Mouse (Mus musculus) CD4-positive helper T cell, adult 2 months (primary cell): ENCODE data around the gene Gm42421.
A peak's percentile ranks its signal among the peaks of the same experiment; 100 is the strongest.

Experiments
- DNase-seq: peaks from one replicate; pipeline ENCODE4 v3.0.0-alpha.2; 2012; ENCODE audit warnings: low read depth, missing footprints, low spot score

Gm42421 gene

DNA sequence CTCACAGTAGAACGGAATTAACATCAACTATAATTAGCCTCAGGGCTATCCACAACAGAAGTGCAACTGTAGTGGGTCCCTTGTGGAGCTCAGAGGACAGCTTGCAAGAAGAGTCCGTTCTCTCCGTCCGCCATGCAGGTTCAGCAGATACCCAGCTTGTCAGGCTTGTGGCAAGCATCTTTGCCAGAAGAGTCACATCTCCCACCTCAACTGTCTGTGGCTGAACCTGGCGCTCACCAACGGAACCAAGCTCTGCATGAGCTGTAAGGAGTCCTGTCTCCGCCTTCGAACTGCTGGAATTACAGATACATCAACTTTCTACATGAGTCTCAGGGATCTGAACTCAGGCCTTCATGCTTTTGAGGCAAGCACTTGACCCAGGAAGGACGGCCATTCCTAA lies 8.2 kb downstream of the Gm42421 start:
- DNase-seq: no peak

DNA sequence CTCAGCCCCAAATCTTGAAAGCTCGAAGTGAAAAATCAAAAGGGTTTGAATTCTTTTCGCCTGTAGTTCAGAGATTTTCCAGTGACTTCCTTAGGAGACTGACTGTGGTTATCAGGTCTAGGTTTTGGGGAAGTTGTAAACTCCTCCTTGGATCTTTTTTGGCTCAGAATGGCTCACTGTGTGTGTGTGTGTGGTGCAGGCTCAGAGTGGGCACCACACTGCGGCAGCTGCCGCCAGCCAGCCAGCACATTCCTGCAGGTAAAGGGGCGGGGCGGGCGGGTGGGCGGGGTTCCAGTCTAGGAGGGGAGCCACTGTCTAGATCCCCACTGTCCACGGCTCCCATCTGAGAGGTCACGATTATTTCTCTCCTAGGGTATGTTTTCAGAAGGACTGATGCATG lies 13.6 kb downstream of the Gm42421 start:
- DNase-seq: no peak

DNA sequence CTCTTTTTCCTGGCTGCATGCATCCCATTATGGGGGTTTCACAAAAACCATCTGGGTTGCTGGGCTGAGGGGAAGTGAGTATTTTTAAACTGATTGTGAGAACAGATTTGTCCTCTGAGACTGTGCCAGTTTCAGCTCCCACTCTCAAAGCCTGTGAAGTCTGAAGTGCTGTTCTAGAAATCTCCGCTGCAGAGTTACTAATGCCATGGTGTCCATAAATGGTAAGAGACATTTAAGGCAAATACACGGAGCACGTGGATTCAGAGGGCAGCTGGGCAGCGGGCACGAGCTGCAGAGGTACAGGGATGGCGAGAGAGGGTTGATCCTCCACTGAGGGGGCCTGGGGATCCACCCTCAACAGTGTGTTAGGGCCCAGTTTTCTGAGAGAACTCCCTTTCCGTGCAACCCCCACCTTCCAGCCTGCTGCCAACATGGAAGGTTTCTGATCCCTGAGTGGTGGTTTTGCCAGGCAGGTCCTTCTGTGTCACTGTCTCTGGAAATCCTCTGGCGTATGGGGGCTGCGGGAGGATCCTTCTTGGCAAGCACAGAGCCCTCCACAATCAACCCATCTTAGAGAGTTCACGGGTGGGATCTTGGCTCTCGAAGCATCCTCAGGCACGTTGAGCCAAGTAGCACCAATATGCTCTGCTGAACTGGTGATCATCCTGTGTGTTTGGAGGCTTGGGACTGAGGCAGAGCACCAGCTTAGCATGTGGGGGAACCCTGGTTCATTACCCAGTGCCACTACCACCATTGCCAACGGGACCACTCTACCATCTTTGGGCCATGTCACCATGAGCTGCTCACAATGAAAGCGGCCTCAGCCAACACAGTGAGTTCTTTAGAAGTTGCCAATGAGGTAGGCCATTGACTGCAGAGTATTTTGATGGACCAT lies 15.5 kb downstream of the Gm42421 start:
- DNase-seq: no peak

- DNase-seq: no peak
Measured at GRCm38 (mm10) chr5:143948361-143948760, 20.4 kb downstream of the Gm42421 start.

DNA sequence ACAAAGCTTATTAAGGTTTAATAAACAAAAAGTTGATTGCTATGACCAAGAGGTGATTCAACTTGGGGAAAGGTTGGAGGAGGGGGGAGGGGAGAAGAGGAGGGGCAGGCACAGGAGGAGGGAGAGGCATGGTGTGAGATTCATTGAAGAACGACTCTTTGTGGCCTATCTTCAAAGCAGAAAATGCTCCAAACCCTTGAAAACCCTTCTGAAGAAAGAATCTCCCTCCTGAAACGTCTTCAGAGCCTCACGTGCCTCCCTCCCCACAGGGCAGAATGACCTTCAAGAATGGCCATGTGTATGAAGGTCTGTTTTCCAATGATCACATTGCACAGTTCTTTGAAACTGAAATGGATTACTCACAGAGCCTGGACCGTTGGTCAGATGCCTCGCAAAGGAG lies 22.0 kb downstream of the Gm42421 start:
- no peak for DNase-seq

- DNase-seq: no peak
Measured at GRCm38 (mm10) chr5:143957101-143957500, 29.1 kb downstream of the Gm42421 start.

DNA sequence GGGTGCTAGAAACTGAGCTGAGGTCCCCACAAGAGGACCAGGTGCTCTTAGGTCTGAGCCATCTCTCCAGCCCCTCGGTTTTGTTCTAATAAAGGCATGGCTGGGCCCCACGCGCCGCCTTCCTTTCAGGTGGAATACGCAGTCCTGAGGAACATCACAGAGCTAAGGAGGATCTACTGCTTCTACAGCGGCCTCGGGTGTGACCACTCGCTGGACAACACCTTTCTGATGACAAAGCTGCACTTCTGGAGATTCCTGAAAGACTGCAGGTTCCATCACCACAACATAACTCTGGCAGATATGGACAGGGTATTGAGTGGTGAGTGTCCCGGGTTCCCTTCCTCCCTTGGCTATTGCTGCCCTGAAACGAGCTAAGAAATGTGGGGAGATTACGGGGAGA lies 31.6 kb downstream of the Gm42421 start:
- no peak for DNase-seq

- no peak for DNase-seq
Measured at GRCm38 (mm10) chr5:143961176-143961575, 33.2 kb downstream of the Gm42421 start.

- DNase-seq: no peak
Measured at GRCm38 (mm10) chr5:143965586-143966345, 37.8 kb downstream of the Gm42421 start.

DNA sequence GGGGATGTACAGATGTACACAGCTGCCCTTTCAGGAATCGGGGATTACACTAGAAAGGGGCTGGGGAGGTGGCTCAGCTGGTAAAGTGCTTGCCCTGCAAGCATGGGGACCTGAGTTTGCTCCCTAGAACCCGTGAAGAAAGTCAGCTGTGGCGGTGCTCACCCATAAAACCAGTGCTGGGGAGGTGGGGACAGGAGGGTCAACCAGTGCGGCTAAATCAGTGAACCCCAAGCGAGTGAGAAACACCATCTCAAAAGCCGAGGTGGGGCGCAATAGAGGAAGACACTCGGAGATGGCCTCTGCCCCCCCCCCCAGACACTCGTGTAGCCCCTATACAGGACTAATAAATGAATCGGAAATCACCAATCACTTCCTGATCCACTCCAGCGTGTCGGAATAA lies 38.7 kb downstream of the Gm42421 start:
- DNase-seq: no peak

GRCm38 (mm10) chr5:143972628-143973027 lies 44.7 kb downstream of the Gm42421 start:
- DNase-seq: no peak

DNA sequence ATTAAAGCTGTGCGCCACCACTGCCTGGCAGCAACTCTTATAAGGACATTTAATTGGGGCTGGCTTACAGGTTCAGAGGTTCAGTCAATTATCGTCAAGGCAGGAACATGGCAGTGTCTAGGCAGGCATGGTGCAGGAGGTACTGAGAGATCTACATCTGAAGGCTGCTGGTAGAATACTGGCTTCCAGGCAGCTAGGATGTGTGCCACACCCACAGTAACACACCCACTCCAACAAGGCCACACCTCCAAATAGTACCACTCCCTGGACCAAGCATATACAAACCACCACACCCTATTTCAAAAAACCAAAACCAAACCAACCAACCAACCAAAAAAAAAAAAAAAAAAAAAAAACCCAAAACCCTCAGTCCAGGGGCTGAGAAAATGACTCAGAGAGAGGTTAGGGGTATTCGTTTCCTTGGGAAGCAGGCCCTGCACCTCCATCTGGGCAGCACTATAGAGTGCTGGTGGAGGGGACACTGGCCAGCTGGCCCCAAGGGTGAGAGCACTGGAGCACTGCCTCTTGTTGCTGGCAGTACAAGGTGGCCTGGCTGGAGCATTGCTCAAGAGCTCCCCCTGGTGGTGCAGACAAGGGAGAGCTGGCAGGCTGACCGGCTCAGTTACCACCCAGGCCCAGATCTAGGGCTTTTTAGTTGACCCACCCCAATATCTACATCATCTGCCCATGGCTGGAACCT lies 47.1 kb downstream of the Gm42421 start:
- DNase-seq: peak; percentile 67

DNA sequence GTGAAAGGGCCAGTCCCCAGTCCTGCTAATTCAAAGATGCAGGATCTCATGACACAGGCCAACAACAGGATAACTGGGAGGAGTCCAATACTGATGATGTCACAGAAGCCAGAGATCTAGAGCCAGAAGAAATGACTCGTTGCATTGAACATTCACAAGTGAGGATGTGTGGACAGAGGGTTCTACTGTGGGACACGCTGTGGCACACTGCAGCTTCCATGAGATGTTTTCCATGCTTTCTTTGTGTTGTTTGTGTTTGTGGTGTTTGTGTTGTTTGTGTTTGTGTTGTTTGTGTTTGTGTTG lies 47.6 kb downstream of the Gm42421 start:
- DNase-seq: no peak

- no peak for DNase-seq
Measured at GRCm38 (mm10) chr5:143976232-143976631, 48.3 kb downstream of the Gm42421 start.

- peak; percentile 9 for DNase-seq
Measured at GRCm38 (mm10) chr5:143976726-143977431, 48.9 kb downstream of the Gm42421 start.

- no peak for DNase-seq
Measured at GRCm38 (mm10) chr5:143980858-143981257, 52.9 kb downstream of the Gm42421 start.

DNA sequence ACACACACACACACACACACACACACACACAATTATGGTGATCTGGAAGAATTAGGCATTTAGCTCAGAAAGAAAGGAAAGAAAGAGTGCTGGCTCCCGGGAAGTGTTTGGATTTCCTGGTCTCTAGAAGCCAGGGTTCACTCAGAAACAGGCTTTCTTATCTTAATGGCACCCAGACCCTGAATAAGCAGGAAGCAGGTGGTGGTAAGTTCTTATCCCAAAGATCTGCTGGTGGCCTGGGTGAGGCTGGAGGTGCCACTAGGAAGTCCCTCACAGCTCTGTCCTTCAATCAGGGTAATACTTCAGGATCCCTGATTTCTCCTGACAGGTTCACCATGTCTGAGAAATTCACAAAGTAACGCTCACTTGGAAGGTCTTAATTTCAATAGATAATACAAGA lies 54.4 kb downstream of the Gm42421 start:
- no peak for DNase-seq

GRCm38 (mm10) chr5:143985381-143985780 lies 57.4 kb downstream of the Gm42421 start:
- DNase-seq: no peak
